Mouse (Mus musculus) forebrain, postnatal 0 days (tissue): ENCODE data around the gene Lcp2. TPM values are rescaled to one million over a fixed set of nuclear protein-coding genes. Genes with fewer than 3 reads are reported as not detected.
A peak's percentile ranks its signal among the peaks of the same experiment; 100 is the strongest.
"Not testable (repeated sequence)": the region's sequence is repeated elsewhere in the genome, so short reads cannot be mapped to it uniquely, and the experiment has no call there.

Experiments used
- ATAC-seq: fragments of 200-750 bp; cut with Nextera tagmentation; 2 replicates; pipeline ENCODE4 v1.8.0; 2017; ENCODE audit warnings: mild to moderate bottlenecking, moderate library complexity
- DNase-seq: peaks from one replicate; pipeline ENCODE4 v3.0.0-alpha.2; 2015
- H3K27ac ChIP-seq: fragments of 300-500 bp; sonication (generic); 2 replicates; pipeline ENCODE4 v1.5.1; 2014; ENCODE audit warnings: low read depth, mild to moderate bottlenecking, antibody characterized with exemption, low read length, moderate library complexity, mixed read lengths
- H3K27me3 ChIP-seq: fragments of 300-500 bp; sonication (generic); 2 replicates; pipeline ENCODE4 v1.6.1; 2014; ENCODE audit warnings: mild to moderate bottlenecking, low read length, mixed read lengths; ENCODE audit not compliant: insufficient read depth
- H3K36me3 ChIP-seq: fragments of 300-500 bp; sonication (generic); 2 replicates; pipeline ENCODE4 v1.6.1; 2014; ENCODE audit warnings: mild to moderate bottlenecking, moderate library complexity; ENCODE audit not compliant: insufficient read depth
- H3K4me1 ChIP-seq: fragments of 300-500 bp; sonication (generic); 2 replicates; pipeline ENCODE4 v1.6.1; 2014; ENCODE audit warnings: antibody characterized with exemption; ENCODE audit not compliant: insufficient read depth
- H3K4me2 ChIP-seq: fragments of 300-500 bp; sonication (generic); 2 replicates; pipeline ENCODE4 v1.6.1; 2014; ENCODE audit warnings: low read depth, mild to moderate bottlenecking, moderate library complexity
- H3K4me3 ChIP-seq: fragments of 300-500 bp; sonication (generic); 2 replicates; pipeline ENCODE4 v1.5.1; 2014; ENCODE audit warnings: low read depth, low read length, mixed read lengths
- H3K9ac ChIP-seq: fragments of 300-500 bp; sonication (generic); 2 replicates; pipeline ENCODE4 v1.6.1; 2014; ENCODE audit warnings: mild to moderate bottlenecking
- H3K9me3 ChIP-seq: fragments of 300-500 bp; sonication (generic); 2 replicates; pipeline ENCODE4 v1.6.1; 2016; ENCODE audit warnings: low read length
- CTCF ChIP-seq: sonication (generic); IDR thresholded peaks from 2 replicates; pipeline ENCODE4 v1.5.1; 2016; ENCODE audit warnings: antibody characterized with exemption, control low read depth, low read depth
- WGBS: fragments of 180-500 bp; shearing (Covaris S2); extraction: QIAGEN DNeasy Blood & Tissue Kit; methylation state at CpG from one replicate; pipeline ENCODE4 v1.1.7; 2014; 5-methylcytosine and 5-hydroxymethylcytosine counted together
- polyA plus RNA-seq: library from polyadenylated mRNA; unstranded; fragments of >200 nt; fragmentation: Nextera tagmentation; extraction: Ambion mirVana; gene quantifications from 2 replicates; pipeline ENCODE4 v1.2.1, GENCODE M21; 2015
- total RNA-seq: library from RNA; depleted of rRNA; stranded (reverse); fragments of >200 nt; gene quantifications from 2 replicates; pipeline ENCODE4 v1.2.3, GENCODE M21; 2014

Gene Lcp2
- total and polyA plus RNA-seq, 2 experiments from 2014 or later = 3.6 to 4.4 TPM

- no peak for TF ChIP-seq CTCF
- Histone ChIP-seq H3K9ac (no peak overlapping the region), H3K4me2 (no peak overlapping the region), H3K9me3 (no peaks in the 10 kb centered on the region), H3K4me3 (no peak overlapping the region), H3K36me3 (no peaks in the 10 kb centered on the region), H3K4me1 (no peaks in the 10 kb centered on the region), H3K27me3 (no peaks in the 10 kb centered on the region), H3K27ac (no peak overlapping the region)
- no peak for DNase-seq
- 0 out of 2 replicates have a peak, but pooled peaks have one; percentile 7 for ATAC-seq
- 42% methylated on average over 2 of the region's 2 CpGs for WGBS
Observed at GRCm38 (mm10) chr11:34113760-34114159, 67.0 kb downstream of the Lcp2 start.

DNA sequence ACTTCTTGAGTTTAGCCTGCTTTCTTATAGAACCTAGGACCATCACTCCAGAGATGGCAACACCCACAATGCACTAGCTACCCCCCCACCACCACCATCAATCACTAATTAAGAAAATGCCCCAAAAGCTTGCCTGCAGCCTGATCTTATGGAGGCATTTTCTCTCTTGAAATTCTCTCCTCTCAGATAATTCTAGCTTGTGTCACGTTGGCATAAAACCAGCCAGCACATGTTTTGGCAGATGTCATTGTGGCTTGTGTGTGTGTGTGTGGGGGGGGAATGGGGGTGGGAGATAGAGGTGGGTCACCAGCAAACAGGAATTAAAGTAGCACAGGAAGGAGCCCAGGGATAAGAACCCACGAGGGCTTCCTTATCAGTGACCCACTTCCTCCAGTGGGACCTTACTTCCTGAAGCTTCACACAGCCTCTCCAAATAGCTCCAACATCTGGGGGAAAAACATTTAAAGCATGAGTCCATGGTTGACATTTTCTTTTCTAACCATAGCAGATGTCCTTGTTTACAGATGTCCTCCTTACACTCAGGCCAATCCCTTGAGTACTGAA lies 69.9 kb downstream of the Lcp2 start:
- Histone ChIP-seq H3K27me3 (0 out of 2 replicates have a peak, but pooled peaks cover 4% of the 10 kb centered on the region), H3K4me3 (no peak overlapping the region), H3K27ac (no peak overlapping the region), H3K9ac (no peak overlapping the region), H3K4me1 (no peaks in the 10 kb centered on the region), H3K4me2 (no peak overlapping the region), H3K36me3 (no peaks in the 10 kb centered on the region), H3K9me3 (no peaks in the 10 kb centered on the region)
- ATAC-seq (no peak), DNase-seq (no peak)
- 74% methylated on average over 2 of the region's 2 CpGs for WGBS
- TF ChIP-seq CTCF = no peak

- TF ChIP-seq CTCF = no peak
- no peaks in the 10 kb centered on the region for H3K36me3 ChIP-seq
- no peak overlapping the region for H3K4me2 ChIP-seq
- H3K9ac ChIP-seq = no peak overlapping the region
- DNase-seq (no peak), ATAC-seq (no peak)
- no peaks in the 10 kb centered on the region for H3K4me1 ChIP-seq
- no peak overlapping the region for H3K4me3 ChIP-seq
- 0 out of 2 replicates have a peak, but pooled peaks cover 4% of the 10 kb centered on the region for H3K27me3 ChIP-seq
- WGBS = 91% methylated on average over 3 of the region's 3 CpGs
- H3K9me3 ChIP-seq = no peaks in the 10 kb centered on the region
- no peak overlapping the region for H3K27ac ChIP-seq
Observed at GRCm38 (mm10) chr11:34117581-34117980, 70.9 kb downstream of the Lcp2 start.

DNA sequence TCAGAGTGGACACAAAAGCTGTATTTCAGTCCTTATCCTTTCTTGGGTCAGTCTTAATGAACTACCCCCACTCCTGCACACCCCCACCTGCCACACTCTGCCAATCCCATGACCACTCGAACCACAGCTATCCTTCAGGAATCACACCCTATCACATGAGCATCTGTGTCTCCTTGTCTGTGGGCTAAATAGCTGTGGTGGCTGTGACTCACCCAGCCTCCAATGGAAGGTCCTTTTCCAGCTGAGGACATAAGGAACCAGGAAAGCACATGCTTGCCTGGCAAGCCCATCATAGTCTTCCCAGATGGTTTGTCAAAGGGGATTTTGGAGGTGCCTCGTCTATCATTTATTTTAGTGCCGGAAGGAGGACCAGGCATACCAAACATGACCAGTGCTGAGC lies 71.6 kb downstream of the Lcp2 start:
- no peak overlapping the region for H3K4me3 ChIP-seq
- no peak for DNase-seq
- no peaks in the 10 kb centered on the region for H3K36me3 ChIP-seq
- H3K4me1 ChIP-seq = no peaks in the 10 kb centered on the region
- H3K4me2 ChIP-seq = no peak overlapping the region
- H3K9ac ChIP-seq = no peak overlapping the region
- H3K27ac ChIP-seq = no peak overlapping the region
- H3K9me3 ChIP-seq = no peaks in the 10 kb centered on the region
- no peak for TF ChIP-seq CTCF
- ATAC-seq = no peak
- H3K27me3 ChIP-seq = 0 out of 2 replicates have a peak, but pooled peaks cover 4% of the 10 kb centered on the region
- WGBS = 81% methylated on average over 3 of the region's 3 CpGs

GRCm38 (mm10) chr11:34123147-34123546 lies 76.4 kb downstream of the Lcp2 start:
- 16% methylated on average over 2 of the region's 2 CpGs for WGBS
- peak; percentile 55 for ATAC-seq
- no peaks in the 10 kb centered on the region for H3K4me1 ChIP-seq

DNA sequence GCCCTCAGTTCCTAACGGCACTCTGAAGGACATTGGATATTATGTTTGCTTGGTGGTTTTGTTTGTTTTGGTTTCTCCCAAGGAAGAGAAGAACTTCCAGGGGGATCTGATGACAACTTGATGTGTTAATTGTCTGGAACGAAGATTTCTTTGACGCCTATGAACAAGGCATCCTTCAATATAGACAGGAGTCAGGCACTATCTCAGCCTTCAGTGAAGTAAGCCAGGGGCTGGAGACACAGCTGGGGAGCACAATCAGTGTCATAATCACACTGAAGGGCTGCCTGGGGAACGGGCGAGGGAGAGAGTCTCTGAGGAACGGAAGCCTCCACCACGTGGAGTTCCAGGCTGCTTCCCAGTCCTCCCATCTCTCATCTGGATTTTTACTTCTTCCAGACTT lies 78.1 kb downstream of the Lcp2 start:
- no peak for TF ChIP-seq CTCF
- peaks cover 7% of the 10 kb centered on the region for H3K27me3 ChIP-seq
- H3K27ac ChIP-seq = no peak overlapping the region
- no peak overlapping the region for H3K9ac ChIP-seq
- H3K36me3 ChIP-seq = no peaks in the 10 kb centered on the region
- WGBS = 59% methylated on average over 7 of the region's 7 CpGs
- no peak for DNase-seq
- no peaks in the 10 kb centered on the region for H3K9me3 ChIP-seq
- H3K4me3 ChIP-seq = no peak overlapping the region
- H3K4me2 ChIP-seq = no peak overlapping the region
- ATAC-seq = no peak
- H3K4me1 ChIP-seq = no peaks in the 10 kb centered on the region

More at GRCm38 (mm10) chr11:34123147-34123546, 76.4 kb downstream of the Lcp2 start:
- DNase-seq = peak; percentile 79
- Histone ChIP-seq H3K27ac (no peak overlapping the region), H3K27me3 (peaks cover 11% of the 10 kb centered on the region), H3K4me3 (no peak overlapping the region), H3K9me3 (no peaks in the 10 kb centered on the region), H3K4me2 (no peak overlapping the region), H3K9ac (no peak overlapping the region), H3K36me3 (no peaks in the 10 kb centered on the region)
- peak; percentile 84 for TF ChIP-seq CTCF

DNA sequence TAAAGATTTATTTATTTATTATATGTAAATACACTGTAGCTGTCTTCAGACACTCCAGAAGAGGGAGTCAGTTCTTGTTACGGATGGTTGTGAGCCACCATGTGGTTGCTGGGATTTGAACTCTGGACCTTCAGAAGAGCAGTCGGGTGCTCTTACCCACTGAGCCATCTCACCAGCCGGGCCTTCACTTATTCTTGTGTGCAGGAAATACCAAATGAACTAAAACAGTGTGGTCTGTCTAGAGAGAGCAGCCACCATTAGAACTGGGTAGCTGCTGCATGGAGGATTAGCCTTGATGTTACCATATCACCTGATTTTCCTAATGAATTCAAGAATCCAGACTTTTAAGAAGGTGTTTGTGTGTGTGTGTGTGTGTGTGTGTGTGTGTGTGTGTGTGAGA lies 79.0 kb downstream of the Lcp2 start:
- ATAC-seq, H3K4me3 ChIP-seq, H3K27ac ChIP-seq, H3K27me3 ChIP-seq, H3K4me2 ChIP-seq, DNase-seq, H3K36me3 ChIP-seq, H3K9me3 ChIP-seq, H3K4me1 ChIP-seq, H3K9ac ChIP-seq: not testable (repeated sequence)
- WGBS = 74% methylated on average over 3 of the region's 3 CpGs
